Mouse (Mus musculus) left cerebral cortex, postnatal 36 days (tissue): Measurements from ENCODE around the gene Ppil1. TPM values are rescaled to one million over a fixed set of nuclear protein-coding genes. Genes with fewer than 3 reads are reported as not detected.
A peak's percentile ranks its signal among the peaks of the same experiment; 100 is the strongest.

ENCODE experiments used
- DNase-seq, 2 experiments: peaks; one replicate each; pipeline ENCODE4 v3.0.0; 2021 to 2022; ENCODE audit warnings: low spot score in 2 of 2, mixed read lengths in 1 of 2
- intact Hi-C: fragments of 180-260 bp; cut with DNase I; formaldehyde crosslinking; loops from one replicate; pipeline ENCODE4 v1.15.1; 2025
- total RNA-seq, 2 experiments: library from RNA; stranded (reverse); gene quantifications; 2 replicates each; pipeline ENCODE4 v1.2.3; 2021

The Ppil1 gene
- total RNA-seq, result 10 to 100 TPM; 16.7 to 19.0 TPM

- intact Hi-C loops, result no loop called here
- peak; percentile 80 to 84 for DNase-seq
Measured at GRCm38 (mm10) chr17:29263840-29264633, at the start of gene Ppil1. TSS of gene Ppil1 (minus strand) at chr17:29264186.

- no peak for DNase-seq
- intact Hi-C loops, result no loop called here
Measured at GRCm38 (mm10) chr17:29313300-29313699, 49.3 kb upstream of the Ppil1 start.

GRCm38 (mm10) chr17:29312082-29312481 lies 48.1 kb upstream of the Ppil1 start:
- DNase-seq, result no peak
- intact Hi-C loops, result no loop called here

- no peak for DNase-seq
- intact Hi-C loops, result no loop called here
Measured at GRCm38 (mm10) chr17:29311602-29312001, 47.6 kb upstream of the Ppil1 start.

- intact Hi-C loops, result no loop called here
- DNase-seq, result no peak
Measured at GRCm38 (mm10) chr17:29310056-29310623, 46.2 kb upstream of the Ppil1 start.

GRCm38 (mm10) chr17:29305871-29306270 lies 41.9 kb upstream of the Ppil1 start:
- DNase-seq, result no peak
- intact Hi-C loops, result no loop called here

- DNase-seq, result no peak
- intact Hi-C loops, result no loop called here
Measured at GRCm38 (mm10) chr17:29305058-29305806, 41.2 kb upstream of the Ppil1 start.

GRCm38 (mm10) chr17:29304376-29305057 lies 40.5 kb upstream of the Ppil1 start:
- intact Hi-C loops, result no loop called here

GRCm38 (mm10) chr17:29303856-29304255 lies 39.9 kb upstream of the Ppil1 start:
- DNase-seq, result no peak
- intact Hi-C loops, result no loop called here

More at GRCm38 (mm10) chr17:29304376-29305057, 40.5 kb upstream of the Ppil1 start:
- DNase-seq, result no peak

GRCm38 (mm10) chr17:29303087-29303486 lies 39.1 kb upstream of the Ppil1 start:
- intact Hi-C loops, result no loop called here
- no peak for DNase-seq

GRCm38 (mm10) chr17:29302149-29302548 lies 38.2 kb upstream of the Ppil1 start:
- no peak for DNase-seq
- intact Hi-C loops, result no loop called here

GRCm38 (mm10) chr17:29301421-29301820 lies 37.4 kb upstream of the Ppil1 start:
- DNase-seq, result no peak
- intact Hi-C loops, result no loop called here

- intact Hi-C loops, result no loop called here
- no peak for DNase-seq
Measured at GRCm38 (mm10) chr17:29300926-29301325, 36.9 kb upstream of the Ppil1 start.

GRCm38 (mm10) chr17:29299282-29299681 lies 35.3 kb upstream of the Ppil1 start:
- intact Hi-C loops, result no loop called here

GRCm38 (mm10) chr17:29297813-29298212 lies 33.8 kb upstream of the Ppil1 start:
- DNase-seq, result no peak
- intact Hi-C loops, result no loop called here

More at GRCm38 (mm10) chr17:29299282-29299681, 35.3 kb upstream of the Ppil1 start:
- DNase-seq, result no peak

- intact Hi-C loops, result no loop called here
- no peak for DNase-seq
Measured at GRCm38 (mm10) chr17:29297321-29297720, 33.3 kb upstream of the Ppil1 start.

- intact Hi-C loops, result no loop called here
- no peak for DNase-seq
Measured at GRCm38 (mm10) chr17:29295835-29296234, 31.8 kb upstream of the Ppil1 start.

- no peak for DNase-seq
- intact Hi-C loops, result no loop called here
Measured at GRCm38 (mm10) chr17:29293807-29294605, 30.0 kb upstream of the Ppil1 start.

GRCm38 (mm10) chr17:29292996-29293395 lies 29.0 kb upstream of the Ppil1 start:
- intact Hi-C loops, result no loop called here
- no peak for DNase-seq
